Mouse (Mus musculus) stomach, embryonic 16.5 days (tissue): ENCODE measurements around the gene Josd1. TPM values are rescaled to one million over a fixed set of nuclear protein-coding genes. Genes with fewer than 3 reads are reported as not detected.
"Not testable (repeated sequence)": the region's sequence is repeated elsewhere in the genome, so short reads cannot be mapped to it uniquely, and the experiment has no call there.

Experiments
- ATAC-seq: fragments of 200-750 bp; cut with Nextera tagmentation; 2 replicates; pipeline ENCODE4 v1.8.0; 2017; ENCODE audit warnings: moderate number of reproducible peaks, moderate TSS enrichment; ENCODE audit not compliant: insufficient read depth, low FRiP score
- H3K27ac ChIP-seq: fragments of 300-500 bp; sonication (generic); 2 replicates; pipeline ENCODE4 v1.5.1; 2014; ENCODE audit warnings: low read length
- H3K27me3 ChIP-seq: fragments of 300-500 bp; sonication (generic); 2 replicates; pipeline ENCODE4 v1.6.1; 2014; ENCODE audit warnings: low read length, control low read depth, mixed read lengths; ENCODE audit not compliant: control insufficient read depth, insufficient read depth
- H3K36me3 ChIP-seq: fragments of 300-500 bp; sonication (generic); 2 replicates; pipeline ENCODE4 v1.6.1; 2014; ENCODE audit warnings: low read length; ENCODE audit not compliant: control insufficient read depth, insufficient read depth
- H3K4me1 ChIP-seq: fragments of 300-500 bp; sonication (generic); 2 replicates; pipeline ENCODE4 v1.6.1; 2014; ENCODE audit warnings: low read length, control low read depth, mixed read lengths; ENCODE audit not compliant: control insufficient read depth, insufficient read depth
- H3K4me2 ChIP-seq: fragments of 300-500 bp; sonication (generic); 2 replicates; pipeline ENCODE4 v1.6.1; 2014; ENCODE audit warnings: low read depth, low read length, mixed read lengths
- H3K4me3 ChIP-seq: fragments of 300-500 bp; sonication (generic); replicated peaks from 2 replicates; pipeline ENCODE4 v1.5.1; 2014; ENCODE audit warnings: mild to moderate bottlenecking, low read length
- H3K9ac ChIP-seq: fragments of 300-500 bp; sonication (generic); 2 replicates; pipeline ENCODE4 v1.6.1; 2014; ENCODE audit warnings: low read length
- H3K9me3 ChIP-seq: fragments of 300-500 bp; sonication (generic); replicated peaks from 2 replicates; pipeline ENCODE4 v1.6.1; 2016; ENCODE audit warnings: low read length, control low read depth; ENCODE audit not compliant: control insufficient read depth
- WGBS: fragments of 180-500 bp; shearing (Covaris S2); extraction: QIAGEN DNeasy Blood & Tissue Kit; methylation state at CpG from one replicate; pipeline ENCODE4 v1.1.7; 2014; 5-methylcytosine and 5-hydroxymethylcytosine counted together
- polyA plus RNA-seq: library from polyadenylated mRNA; unstranded; fragments of >200 nt; fragmentation: Nextera tagmentation; extraction: Ambion mirVana; gene quantifications from 2 replicates; pipeline ENCODE4 v1.2.1, GENCODE M21; 2015

The Josd1 gene
- polyA plus RNA-seq, 1 experiment from 2014 or later = 16.1 TPM

DNA sequence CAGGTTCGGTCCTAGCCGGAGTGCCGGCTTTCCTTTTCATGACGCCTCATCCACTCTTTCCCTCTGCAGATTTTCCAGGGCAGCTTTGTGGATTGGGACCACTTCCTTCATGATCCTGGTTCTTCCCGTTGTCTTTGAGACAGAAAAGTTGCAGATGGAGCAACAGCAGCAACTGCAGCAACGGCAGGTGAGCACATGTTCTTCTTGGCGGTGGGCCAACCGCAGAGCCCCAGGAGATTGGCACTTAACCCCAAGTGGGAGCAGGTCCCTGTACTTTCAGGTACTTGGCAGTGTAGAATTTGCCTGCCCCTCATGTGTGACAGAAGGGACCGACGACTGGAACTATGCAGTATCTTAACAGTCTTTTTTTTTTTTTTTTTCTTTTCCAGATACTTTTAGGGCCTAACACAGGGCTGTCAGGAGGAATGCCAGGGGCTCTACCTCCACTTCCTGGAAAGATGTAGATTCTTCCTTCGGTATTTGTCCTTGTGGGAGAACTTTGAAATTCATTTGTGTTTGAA, 15.8 kb downstream of the Josd1 start:
- ATAC-seq, H3K9me3 ChIP-seq, H3K27ac ChIP-seq, H3K4me1 ChIP-seq, H3K36me3 ChIP-seq, H3K27me3 ChIP-seq: not testable (repeated sequence)
- H3K4me3 ChIP-seq = peak overlapping the region; percentile 89
- peak overlapping the region; percentile 48 for H3K9ac ChIP-seq
- peak overlapping the region; percentile 71 for H3K4me2 ChIP-seq
- WGBS = 72% methylated on average over 11 of the region's 11 CpGs

DNA sequence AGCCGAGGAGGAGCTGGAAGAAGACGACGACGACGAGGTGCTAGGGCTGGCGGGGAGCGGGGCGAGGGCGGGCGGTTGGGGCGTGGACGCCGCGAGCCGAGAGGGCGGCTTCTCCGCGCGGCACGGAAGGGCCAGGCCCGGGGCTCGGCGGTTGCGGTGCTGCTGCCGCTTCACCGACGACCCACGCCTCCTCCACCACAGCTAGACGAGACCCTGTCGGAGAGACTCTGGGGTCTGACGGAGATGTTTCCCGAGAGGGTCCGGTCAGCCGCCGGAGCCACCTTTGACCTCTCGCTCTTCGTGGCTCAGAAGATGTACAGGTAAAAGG, 16.8 kb downstream of the Josd1 start:
- peaks cover 6% of the 10 kb centered on the region for H3K4me1 ChIP-seq
- H3K9me3 ChIP-seq = no peaks in the 10 kb centered on the region
- H3K36me3 ChIP-seq = peaks cover 7% of the 10 kb centered on the region; the same call in 1 of the 2 replicates
- H3K4me2 ChIP-seq = peak overlapping the region; percentile 71
- WGBS = under 1% methylated on average over 37 of the region's 37 CpGs
- H3K9ac ChIP-seq = peak overlapping the region; percentile 90
- no peaks in the 10 kb centered on the region for H3K27me3 ChIP-seq
- peak overlapping the region; percentile 62 for H3K27ac ChIP-seq
- peak overlapping the region; percentile 89 for H3K4me3 ChIP-seq
- peak; percentile 37 for ATAC-seq

DNA sequence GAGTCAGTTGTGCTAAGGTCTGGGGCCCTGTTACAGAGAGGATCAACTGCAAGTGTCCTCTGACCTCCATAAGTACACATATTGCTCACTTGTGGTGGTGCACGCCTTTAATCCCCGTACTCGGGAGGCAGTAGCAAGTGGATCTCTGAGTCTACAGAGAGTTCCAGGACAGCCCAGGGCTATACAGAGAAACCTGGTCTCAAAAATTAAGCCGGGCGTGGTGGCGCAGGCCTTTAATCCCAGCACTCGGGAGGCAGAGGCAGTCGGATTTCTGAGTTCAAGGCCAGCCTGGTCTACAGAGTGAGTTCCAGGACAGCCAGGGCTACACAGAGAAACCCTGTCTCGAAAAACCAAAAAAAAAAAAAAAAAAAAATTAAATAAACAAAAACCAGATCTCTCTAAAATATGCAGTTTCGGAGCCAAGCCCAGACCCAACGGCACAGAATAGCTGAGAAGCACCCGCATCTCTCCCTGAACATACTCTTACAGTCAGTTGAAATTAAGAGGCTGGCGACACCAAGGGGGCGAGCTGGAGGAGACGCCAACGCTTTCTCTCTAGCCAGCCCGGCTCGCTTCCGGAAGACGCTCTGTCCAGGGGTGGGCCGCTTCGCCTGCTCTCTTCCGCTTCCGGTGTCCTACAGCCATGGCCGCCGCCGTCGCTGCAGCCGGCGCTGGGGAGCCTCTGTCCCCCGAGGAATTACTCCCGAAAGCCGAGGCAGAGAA, 17.3 kb downstream of the Josd1 start, which contains the start of gene Tomm22:
Gene Tomm22 (plus strand): TSS at position 613 of the 723 bp plus-strand sequence.
- peak; percentile 95 for ATAC-seq
- Histone ChIP-seq H3K36me3 (peaks cover 5% of the 10 kb centered on the region; the same call in 1 of the 2 replicates), H3K4me2 (peak within 1 kb of the TSS; percentile 71), H3K9ac (peak within 1 kb of the TSS; percentile 90), H3K27me3 (no peaks in the 10 kb centered on the region), H3K27ac (peak within 1 kb of the TSS; percentile 62), H3K9me3 (no peaks in the 10 kb centered on the region), H3K4me3 (peak within 1 kb of the TSS; percentile 89), H3K4me1 (peaks cover 6% of the 10 kb centered on the region)
- 16% methylated on average over 32 of the region's 33 CpGs for WGBS

DNA sequence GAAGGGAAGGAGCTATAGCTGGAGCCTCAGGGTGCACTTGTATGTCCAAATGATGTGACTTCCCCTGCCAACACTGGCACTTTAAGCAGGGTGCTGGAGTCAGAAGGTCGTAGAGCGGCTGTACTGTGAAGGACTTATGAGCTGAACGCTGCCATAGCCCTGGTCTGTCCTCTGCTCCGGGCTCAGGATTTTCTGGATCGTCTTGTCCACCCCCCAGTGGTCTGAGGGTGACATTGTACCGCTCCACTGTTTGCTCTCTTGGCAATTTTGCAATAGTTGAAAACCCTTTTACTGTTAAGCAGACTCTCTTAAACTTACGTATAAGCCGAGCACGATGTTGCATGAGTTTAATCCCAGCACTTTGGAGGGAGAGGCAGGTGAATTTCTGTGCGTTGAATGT, 18.5 kb downstream of the Josd1 start:
- 59% methylated on average over 10 of the region's 10 CpGs for WGBS
- Histone ChIP-seq H3K27ac (no peak overlapping the region), H3K27me3 (no peaks in the 10 kb centered on the region), H3K9me3 (no peaks in the 10 kb centered on the region), H3K4me1 (peaks cover 6% of the 10 kb centered on the region), H3K4me3 (no peak overlapping the region), H3K36me3 (no peaks in the 10 kb centered on the region; the same call in 1 of the 2 replicates), H3K4me2 (no peak overlapping the region), H3K9ac (no peak overlapping the region)
- no peak for ATAC-seq

DNA sequence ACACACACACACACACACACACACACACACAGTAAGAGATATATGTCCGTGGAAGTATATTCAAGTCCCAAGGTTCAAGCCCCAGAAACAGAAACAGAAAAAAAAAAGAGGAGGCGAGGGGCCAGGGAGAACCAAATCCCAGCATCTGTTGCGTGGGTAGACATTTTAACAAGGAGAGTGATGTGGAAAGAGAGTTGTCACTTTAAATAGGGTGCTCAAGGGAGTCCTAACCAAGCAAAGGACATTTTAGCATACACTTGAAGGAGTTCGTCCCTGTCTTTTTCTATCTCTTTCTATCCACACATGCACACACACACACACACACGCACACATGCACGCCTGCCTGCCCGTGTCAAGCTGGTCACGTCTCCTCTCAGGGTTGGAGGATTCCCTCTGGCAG, 23.1 kb downstream of the Josd1 start:
- Histone ChIP-seq H3K27me3 (no peaks in the 10 kb centered on the region), H3K4me3 (no peak overlapping the region), H3K4me1 (peaks cover 3% of the 10 kb centered on the region), H3K27ac (no peak overlapping the region), H3K9ac (no peak overlapping the region), H3K4me2 (no peak overlapping the region), H3K36me3 (no peaks in the 10 kb centered on the region), H3K9me3 (peaks cover 3% of the 10 kb centered on the region; the same call in 1 of the 2 replicates)
- ATAC-seq = no peak
- WGBS = 92% methylated on average over 8 of the region's 8 CpGs

DNA sequence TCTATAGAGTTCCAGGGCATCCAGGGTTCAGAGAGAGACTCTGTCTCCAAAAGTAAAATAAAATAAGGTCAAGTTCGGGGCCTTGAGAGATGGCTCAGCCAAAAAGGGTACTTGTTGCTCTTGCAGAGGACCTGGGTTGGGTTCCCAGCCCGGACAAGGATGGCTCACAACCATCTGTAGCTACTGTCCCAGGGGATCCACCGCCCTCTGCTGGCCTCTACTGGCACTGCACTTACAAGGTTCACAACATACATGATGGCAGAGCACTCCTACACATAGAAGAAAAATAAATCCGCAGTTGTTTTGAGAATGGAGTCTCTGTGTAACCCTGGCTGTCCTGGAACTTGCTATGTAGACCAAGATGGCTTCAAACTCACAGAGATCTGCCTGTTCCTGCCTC, 25.9 kb downstream of the Josd1 start:
- Histone ChIP-seq H3K4me2 (no peak overlapping the region), H3K4me1 (peaks cover 6% of the 10 kb centered on the region), H3K4me3 (no peak overlapping the region), H3K9me3 (peaks cover 3% of the 10 kb centered on the region; the same call in 1 of the 2 replicates), H3K27ac (no peak overlapping the region), H3K27me3 (no peaks in the 10 kb centered on the region), H3K36me3 (no peaks in the 10 kb centered on the region), H3K9ac (no peak overlapping the region)
- ATAC-seq = no peak
- 69% methylated on average over 4 of the region's 4 CpGs for WGBS

DNA sequence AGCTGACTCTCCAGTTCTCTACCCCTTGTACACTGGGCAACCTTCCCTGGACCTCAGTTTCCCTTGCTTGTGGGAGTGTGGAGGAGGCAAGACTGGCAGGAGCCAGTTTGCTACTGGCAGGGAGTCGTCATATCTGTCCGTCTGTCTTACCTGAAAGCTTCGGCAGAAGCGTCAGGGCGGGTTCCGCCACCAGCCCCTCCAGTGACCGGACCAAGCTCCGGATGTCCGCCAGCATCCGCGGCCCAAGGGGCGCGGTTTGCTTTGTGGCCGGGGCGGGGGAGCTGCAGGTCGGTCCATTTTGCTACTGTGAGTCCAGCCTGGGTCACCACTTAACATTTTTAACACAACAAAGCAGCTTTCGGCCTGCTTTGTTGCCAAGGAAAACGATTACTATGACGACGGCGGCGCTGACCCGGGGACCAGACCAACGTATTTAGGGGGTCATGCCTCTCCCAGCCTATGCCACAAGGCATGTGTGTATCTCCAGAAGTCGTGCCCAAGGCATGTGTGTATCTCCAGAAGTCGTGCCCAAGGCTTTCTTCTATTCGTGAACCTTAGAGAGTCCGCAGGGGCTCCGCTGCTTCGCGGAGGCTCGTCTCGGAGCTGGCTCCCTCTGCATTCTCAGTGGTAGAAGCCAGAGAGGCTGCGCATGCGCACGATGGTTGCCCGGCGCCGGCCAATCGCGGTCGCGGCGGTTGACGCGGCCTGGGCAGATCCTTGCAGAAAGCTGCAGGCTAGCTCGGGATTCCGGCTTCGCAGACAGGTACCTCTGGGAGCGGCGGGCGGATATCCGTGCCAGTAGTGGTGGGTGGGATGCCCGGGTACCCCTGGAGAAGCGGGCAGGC, 29.0 kb downstream of the Josd1 start, which contains the start of the genes Fam227a and Cby1:
Gene Fam227a (minus strand): TSS at position 426 of the 845 bp plus-strand sequence.
Gene Cby1 (plus strand): TSS at position 669 of the 845 bp plus-strand sequence.
- Histone ChIP-seq H3K9me3 (peaks cover 3% of the 10 kb centered on the region; the same call in 1 of the 2 replicates), H3K4me3 (peak within 1 kb of the TSS; percentile 78), H3K4me1 (peaks cover 6% of the 10 kb centered on the region), H3K27ac (peak within 1 kb of the TSS; percentile 97), H3K4me2 (peak within 1 kb of the TSS; percentile 96), H3K36me3 (no peaks in the 10 kb centered on the region), H3K27me3 (no peaks in the 10 kb centered on the region), H3K9ac (peak within 1 kb of the TSS; percentile 85)
- under 1% methylated on average over 55 of the region's 55 CpGs for WGBS
- peak; percentile 92 for ATAC-seq

DNA sequence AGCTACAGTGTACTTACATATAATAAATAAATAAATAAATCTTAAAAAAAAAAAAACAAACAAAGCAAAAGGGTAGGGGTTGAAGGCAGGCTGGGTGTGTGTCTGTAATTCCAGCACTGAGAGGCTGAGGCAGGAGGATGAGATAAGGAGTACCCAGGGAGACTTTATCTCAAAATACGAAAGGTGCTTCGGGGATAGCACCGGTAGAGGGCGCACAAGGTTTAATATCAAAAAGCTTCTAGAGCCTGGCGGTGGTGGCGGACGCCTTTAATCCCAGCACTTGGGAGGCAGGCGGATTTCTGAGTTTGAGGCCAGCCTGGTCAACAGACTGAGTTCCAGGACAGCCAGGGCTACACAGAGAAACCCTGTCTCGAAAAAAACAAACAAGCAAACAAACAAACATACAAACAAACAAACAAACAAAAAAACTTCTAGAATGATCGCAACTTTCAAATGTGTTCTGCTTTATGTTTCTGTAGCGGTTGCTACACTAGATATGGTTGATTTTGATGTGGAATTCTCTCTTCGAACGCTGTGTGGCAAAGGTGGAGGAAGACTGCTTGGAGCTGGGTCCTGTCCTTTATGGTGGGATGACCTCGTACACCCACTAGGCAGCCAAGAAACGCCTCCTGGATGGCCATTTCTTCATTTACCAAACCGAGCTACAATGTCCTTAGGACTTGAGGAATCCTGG, 29.7 kb downstream of the Josd1 start:
- Histone ChIP-seq H3K36me3 (no peaks in the 10 kb centered on the region), H3K4me3 (peak overlapping the region; percentile 78), H3K9ac (peak overlapping the region; percentile 85), H3K9me3 (peaks cover 3% of the 10 kb centered on the region; the same call in 1 of the 2 replicates), H3K4me1 (peaks cover 6% of the 10 kb centered on the region), H3K27me3 (no peaks in the 10 kb centered on the region), H3K27ac (peak overlapping the region; percentile 97), H3K4me2 (peak overlapping the region; percentile 96)
- no peak for ATAC-seq
- WGBS = 4% methylated on average over 16 of the region's 16 CpGs
